Mouse (Mus musculus): ENCODE measurements at regions not wholly inside any gene's neighbourhood (a gene's known extent, or its start where the extent isn't known, plus 50 kb on each side); places are given as distances from the start of the nearest gene placed in this dataset.
"Not testable (repeated sequence)": the region's sequence is repeated elsewhere in the genome, so short reads cannot be mapped to it uniquely, and the experiment has no call there.

- ATAC-seq (ENCODE audit: insufficient number of reproducible peaks, low FRiP score, low TSS enrichment) = no peak
These were observed 168.4 kb upstream of the Frmd6 start for GRCm38 (mm10) chr12:70656805-70657492.

DNA sequence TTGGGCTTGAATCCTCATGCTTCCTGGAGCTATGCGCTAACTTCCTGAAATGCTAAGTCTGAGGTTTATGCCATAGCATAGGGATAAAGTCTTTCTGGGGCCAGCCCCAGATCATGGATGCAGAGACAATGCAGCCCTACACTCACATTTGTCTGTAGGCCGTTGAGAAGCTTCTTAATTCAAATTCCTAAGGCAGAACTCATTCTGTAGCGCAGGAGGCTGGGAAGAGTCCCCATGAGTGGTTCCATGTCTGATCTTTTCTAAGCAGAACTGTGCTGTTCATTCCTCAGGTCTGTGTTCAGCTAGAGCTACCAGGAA is 167.9 kb upstream of the Frmd6 start:
- no peak for ATAC-seq (ENCODE audit: insufficient number of reproducible peaks, low FRiP score, low TSS enrichment)

- ATAC-seq (ENCODE audit: insufficient number of reproducible peaks, low FRiP score, low TSS enrichment) = no peak
These were observed 167.2 kb upstream of the Frmd6 start for GRCm38 (mm10) chr12:70658106-70658505.

DNA sequence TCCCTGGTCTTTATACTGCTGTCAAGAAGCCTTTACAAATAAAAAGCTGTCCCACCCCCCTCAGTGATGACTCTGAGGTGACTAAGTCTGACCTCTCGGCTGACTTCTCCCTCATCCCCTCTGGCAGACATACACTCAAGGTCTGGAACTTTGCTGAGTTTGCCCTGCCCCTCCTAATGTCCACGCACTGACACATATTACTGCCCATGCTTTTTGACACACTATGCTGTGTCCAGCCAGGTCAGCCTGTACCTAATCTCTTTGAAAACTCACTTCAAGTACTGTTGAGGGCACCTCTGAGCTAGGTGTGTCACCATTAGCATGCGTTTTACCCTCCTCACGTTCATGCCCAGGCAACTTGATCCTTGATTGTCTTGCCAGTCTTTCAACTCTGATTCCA is 164.9 kb upstream of the Frmd6 start:
- ATAC-seq (ENCODE audit: insufficient number of reproducible peaks, low FRiP score, low TSS enrichment) = no peak

- not testable (repeated sequence) for ATAC-seq (ENCODE audit: insufficient number of reproducible peaks, low FRiP score, low TSS enrichment)
These were observed 157.2 kb upstream of the Frmd6 start for GRCm38 (mm10) chr12:70668158-70668557.

- ATAC-seq (ENCODE audit: insufficient number of reproducible peaks, low FRiP score, low TSS enrichment) = no peak
These were observed 153.2 kb upstream of the Frmd6 start for GRCm38 (mm10) chr12:70672115-70672514.

DNA sequence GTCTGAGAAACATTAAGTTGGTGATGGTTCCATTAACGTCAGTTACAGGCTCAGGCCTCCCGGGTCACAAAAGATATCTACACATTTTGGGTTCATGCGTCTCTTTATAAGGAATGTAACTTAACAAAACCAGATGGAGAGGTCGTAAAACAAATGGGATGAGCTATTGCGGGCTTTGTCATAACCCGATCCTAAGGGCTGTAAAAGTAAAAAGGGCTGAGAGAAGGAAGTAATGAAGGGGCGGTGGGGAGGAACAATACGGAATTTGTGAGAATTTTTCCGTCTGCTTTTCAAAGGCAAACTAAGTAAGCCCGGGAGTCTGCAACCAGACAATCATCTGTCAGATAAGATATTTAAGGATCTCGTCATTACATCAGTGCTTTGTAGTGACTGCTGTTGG is 152.1 kb upstream of the Frmd6 start:
- no peak for ATAC-seq (ENCODE audit: insufficient number of reproducible peaks, low FRiP score, low TSS enrichment)

GRCm38 (mm10) chr12:70674144-70674543 is 151.2 kb upstream of the Frmd6 start:
- ATAC-seq (ENCODE audit: insufficient number of reproducible peaks, low FRiP score, low TSS enrichment) = no peak

DNA sequence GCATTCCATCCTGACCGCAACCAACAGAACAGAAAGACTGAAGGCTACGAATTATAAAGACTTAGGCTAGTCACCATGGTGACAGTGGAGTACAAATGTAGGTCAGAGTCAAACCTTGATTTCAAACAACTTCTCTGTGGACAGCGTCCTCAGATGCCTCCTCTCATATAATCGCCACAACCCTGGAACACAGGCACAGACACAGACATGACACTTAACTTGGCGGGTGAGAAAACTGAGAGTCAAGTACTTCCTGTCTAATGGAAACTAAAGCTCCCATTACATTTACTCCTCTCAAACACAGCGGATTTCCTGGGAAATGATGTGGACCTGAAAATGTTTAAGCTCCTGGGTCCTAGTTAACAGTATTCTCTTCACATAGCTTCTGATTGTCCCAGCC is 149.5 kb upstream of the Frmd6 start:
- no peak for ATAC-seq (ENCODE audit: insufficient number of reproducible peaks, low FRiP score, low TSS enrichment)

DNA sequence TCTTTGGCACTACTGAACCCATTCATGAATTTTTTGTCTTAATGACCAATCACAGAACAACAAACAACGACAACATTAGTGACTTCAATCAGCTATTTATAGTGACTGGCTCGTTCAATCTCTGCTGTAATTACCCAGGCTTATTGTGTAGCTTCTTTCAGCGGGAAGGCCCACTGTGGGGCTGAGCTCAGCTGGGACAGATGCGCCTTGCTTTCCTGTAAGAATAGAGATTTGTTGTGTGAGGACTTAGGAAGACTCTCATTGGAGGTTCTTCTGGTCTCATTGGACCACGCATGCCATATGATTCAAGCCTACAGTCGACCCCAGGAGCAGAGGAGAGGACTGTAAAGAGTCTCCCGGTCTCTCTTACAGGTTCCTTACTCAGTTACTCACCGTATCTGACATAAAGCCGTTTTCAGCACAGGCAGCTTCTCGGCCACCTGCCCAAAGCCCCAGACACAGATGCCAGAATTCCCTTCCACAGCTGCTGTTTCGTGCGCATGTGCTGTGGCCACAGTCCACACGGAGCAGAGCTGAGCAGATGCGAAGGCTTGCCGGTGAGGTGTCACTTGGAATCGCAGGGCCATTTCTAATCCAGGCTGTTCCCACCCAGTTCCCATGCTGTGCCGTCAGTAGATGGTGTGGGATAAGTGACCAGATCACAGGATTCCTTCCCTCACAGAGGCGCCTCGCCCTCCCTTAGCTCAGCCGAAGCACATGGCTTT is 145.5 kb upstream of the Frmd6 start:
- ATAC-seq (ENCODE audit: insufficient number of reproducible peaks, low FRiP score, low TSS enrichment) = no peak

GRCm38 (mm10) chr12:70681407-70681990 is 143.8 kb upstream of the Frmd6 start:
- ATAC-seq (ENCODE audit: insufficient number of reproducible peaks, low FRiP score, low TSS enrichment) = no peak

- ATAC-seq (ENCODE audit: insufficient number of reproducible peaks, low FRiP score, low TSS enrichment) = no peak
These were observed 141.0 kb upstream of the Frmd6 start for GRCm38 (mm10) chr12:70684354-70684753.

- ATAC-seq (ENCODE audit: insufficient number of reproducible peaks, low FRiP score, low TSS enrichment) = no peak
These were observed 139.9 kb upstream of the Frmd6 start for GRCm38 (mm10) chr12:70685432-70685831.

- ATAC-seq (ENCODE audit: insufficient number of reproducible peaks, low FRiP score, low TSS enrichment) = no peak
These were observed 139.0 kb upstream of the Frmd6 start for GRCm38 (mm10) chr12:70686337-70686736.

DNA sequence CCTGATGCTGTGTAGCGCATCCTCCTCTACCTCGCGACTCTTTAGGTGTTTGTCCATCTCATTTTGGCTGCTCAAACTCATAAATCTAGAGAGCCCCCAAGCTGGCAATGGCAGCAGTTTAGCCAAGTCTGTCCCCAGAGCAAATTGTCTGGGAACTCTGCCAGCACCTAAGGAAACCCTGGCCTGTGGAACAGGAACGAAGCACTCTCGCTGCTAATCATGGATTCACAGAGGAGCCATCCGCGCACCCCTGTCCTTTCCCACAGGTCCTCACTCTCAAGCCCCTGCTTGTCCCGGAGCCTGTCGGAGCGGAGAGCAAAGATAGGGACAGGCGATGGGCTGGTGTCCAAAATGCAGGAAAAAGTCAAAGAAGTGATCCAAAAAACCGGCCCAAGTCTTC is 138.3 kb upstream of the Frmd6 start:
- ATAC-seq (ENCODE audit: insufficient number of reproducible peaks, low FRiP score, low TSS enrichment) = 0 out of 2 replicates have a peak, but pooled peaks have one; percentile 45

GRCm38 (mm10) chr12:70695162-70695561 is 130.2 kb upstream of the Frmd6 start:
- ATAC-seq (ENCODE audit: insufficient number of reproducible peaks, low FRiP score, low TSS enrichment) = no peak

DNA sequence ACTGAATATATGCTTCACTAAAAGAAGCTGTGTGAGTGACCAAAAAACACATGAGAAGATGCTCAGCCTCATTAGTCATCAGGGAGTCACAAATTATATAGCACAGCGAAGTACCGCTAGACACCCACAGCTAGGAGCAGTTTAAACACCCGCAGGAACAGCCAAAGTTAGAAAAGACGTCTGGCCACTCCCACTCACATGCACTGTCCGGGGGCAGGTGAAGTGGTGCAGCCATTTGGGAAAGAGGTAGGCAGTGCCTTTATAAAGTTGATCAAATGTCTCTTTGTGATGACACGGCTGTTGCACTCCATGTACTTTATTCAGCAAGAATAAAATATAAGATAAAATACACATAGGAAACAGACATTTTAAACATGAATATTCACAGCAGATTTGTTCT is 129.1 kb upstream of the Frmd6 start:
- ATAC-seq (ENCODE audit: insufficient number of reproducible peaks, low FRiP score, low TSS enrichment) = no peak

DNA sequence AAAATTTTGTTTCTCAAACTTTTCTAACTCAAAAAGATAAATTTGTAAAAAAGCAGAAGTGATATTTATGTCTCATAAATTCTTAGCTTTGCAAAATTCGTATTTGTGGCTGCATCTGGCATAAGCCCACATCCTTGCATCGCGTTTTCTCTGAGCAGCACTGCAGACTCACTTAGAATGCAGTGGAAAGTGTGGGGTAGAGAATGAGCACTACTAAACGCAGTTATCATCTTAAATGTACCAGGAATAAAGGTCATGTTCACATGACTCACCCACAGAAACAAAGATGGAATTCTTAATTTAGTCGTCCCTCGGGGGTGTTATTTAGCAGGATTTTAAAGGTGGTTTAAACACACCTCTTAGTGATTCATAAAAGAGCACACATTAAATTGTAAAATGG is 126.8 kb upstream of the Frmd6 start:
- ATAC-seq (ENCODE audit: insufficient number of reproducible peaks, low FRiP score, low TSS enrichment) = no peak

- no peak for ATAC-seq (ENCODE audit: insufficient number of reproducible peaks, low FRiP score, low TSS enrichment)
These were observed 122.8 kb upstream of the Frmd6 start for GRCm38 (mm10) chr12:70702473-70702872.

GRCm38 (mm10) chr12:70706806-70707628 is 118.3 kb upstream of the Frmd6 start:
- ATAC-seq (ENCODE audit: insufficient number of reproducible peaks, low FRiP score, low TSS enrichment) = no peak
